Mouse (Mus musculus): ENCODE results near the gene Exoc3l4. TPM values are rescaled to one million over a fixed set of nuclear protein-coding genes. Genes with fewer than 3 reads are reported as not detected.

Exoc3l4 gene
- total RNA-seq, 2 experiments from 2014 or later, result 1.8 to 4.6 TPM

DNA sequence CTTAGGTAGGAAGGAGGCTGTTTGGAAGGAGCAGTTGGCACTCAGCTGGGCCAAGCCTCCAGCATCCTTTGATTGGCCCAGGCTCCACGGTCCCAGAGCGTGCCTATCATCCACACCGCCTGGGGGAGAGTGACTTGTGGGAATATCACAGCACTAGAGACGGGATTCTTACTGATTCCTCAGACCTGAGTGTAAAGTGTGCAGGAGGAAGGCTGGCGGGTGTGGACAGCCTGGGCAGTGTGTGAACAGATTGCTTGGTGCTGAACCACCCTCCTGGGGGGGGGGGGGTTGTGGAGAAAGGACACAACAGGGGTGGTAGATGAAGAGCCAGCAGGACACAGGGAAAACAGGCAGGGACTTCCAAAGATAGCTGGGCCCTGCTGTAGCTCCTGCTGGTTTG is 29.9 kb downstream of the Exoc3l4 start:
- no peak for DNase-seq
- intact Hi-C loops (cut with DNase I), result no loop called here

DNA sequence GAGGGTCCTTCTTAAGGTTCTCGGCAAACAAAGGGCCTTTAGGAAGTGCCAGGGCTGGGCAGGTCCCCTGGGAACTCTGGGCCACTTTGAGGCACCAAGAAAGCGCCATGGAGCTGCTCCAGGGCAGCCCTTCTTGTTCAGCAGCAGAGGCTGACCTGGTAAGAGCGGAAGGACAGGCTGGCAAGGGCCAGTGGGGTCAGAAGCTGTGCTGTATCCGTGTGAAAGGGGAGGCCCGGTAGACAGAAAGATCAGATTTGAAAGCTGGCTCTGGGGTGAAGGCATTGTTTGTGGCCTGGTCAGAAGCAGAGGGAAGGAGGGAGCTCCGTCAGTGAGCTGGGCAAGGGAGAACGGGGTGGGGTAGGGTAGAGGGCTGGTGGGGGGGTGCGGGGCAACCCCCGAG is 30.5 kb downstream of the Exoc3l4 start:
- DNase-seq, result no peak
- intact Hi-C loops (cut with DNase I), result no loop called here

- intact Hi-C loops (cut with DNase I), result no loop called here
Observed at GRCm38 (mm10) chr12:111447898-111448760, 31.3 kb downstream of the Exoc3l4 start.

DNA sequence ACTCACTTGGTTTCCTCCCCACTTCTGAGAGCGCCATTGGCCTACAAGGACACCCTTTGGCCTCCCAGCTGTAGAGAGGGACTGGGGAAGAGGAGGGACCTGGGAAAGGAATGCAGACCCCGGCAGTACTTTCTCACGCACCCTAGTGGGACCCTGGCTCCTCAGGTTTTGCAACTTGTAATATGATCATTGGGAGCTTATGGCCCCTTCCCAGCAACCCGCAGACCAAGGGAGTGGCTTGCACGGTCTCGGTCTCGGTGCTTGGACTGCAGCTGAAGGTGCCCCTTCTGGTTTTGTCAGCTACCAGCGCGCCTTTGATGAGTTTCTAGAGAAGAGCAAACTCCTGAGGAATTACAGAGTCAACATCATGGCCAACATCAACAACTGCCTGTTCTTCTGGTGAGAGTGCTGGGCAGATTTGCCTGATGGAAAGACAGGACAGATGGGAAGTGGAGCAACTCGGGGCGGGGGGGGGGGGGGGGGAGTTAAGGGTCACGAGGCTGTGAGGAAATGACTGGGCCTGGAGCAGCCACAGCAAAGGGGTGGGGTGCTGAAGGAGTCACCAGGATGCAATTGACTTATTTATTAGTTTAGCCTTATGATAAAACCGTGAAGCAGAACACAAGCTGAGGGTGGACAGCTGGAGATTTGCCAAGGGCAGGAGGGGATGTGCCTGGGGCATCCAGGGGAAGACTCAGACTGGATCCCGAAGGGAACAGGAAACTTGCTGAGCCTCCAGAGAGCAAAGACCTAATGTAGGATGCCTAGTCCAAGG is 32.3 kb downstream of the Exoc3l4 start:
- intact Hi-C loops (cut with DNase I), result no loop called here
- DNase-seq, result peak in 1 of 2 experiments; percentile 26

More at GRCm38 (mm10) chr12:111447898-111448760, 31.3 kb downstream of the Exoc3l4 start:
- peak in 1 of 2 experiments; percentile 31 for DNase-seq

GRCm38 (mm10) chr12:111450359-111450758 is 33.5 kb downstream of the Exoc3l4 start:
- DNase-seq, result peak; percentile 68 to 70
- intact Hi-C loops (cut with DNase I), result no loop called here

GRCm38 (mm10) chr12:111451561-111451960 is 34.7 kb downstream of the Exoc3l4 start:
- peak in 1 of 2 experiments; percentile 1 for DNase-seq
- intact Hi-C loops (cut with DNase I), result no loop called here

- intact Hi-C loops (cut with DNase I), result no loop called here
- DNase-seq, result no peak
Observed at GRCm38 (mm10) chr12:111454021-111454420, 37.2 kb downstream of the Exoc3l4 start.

DNA sequence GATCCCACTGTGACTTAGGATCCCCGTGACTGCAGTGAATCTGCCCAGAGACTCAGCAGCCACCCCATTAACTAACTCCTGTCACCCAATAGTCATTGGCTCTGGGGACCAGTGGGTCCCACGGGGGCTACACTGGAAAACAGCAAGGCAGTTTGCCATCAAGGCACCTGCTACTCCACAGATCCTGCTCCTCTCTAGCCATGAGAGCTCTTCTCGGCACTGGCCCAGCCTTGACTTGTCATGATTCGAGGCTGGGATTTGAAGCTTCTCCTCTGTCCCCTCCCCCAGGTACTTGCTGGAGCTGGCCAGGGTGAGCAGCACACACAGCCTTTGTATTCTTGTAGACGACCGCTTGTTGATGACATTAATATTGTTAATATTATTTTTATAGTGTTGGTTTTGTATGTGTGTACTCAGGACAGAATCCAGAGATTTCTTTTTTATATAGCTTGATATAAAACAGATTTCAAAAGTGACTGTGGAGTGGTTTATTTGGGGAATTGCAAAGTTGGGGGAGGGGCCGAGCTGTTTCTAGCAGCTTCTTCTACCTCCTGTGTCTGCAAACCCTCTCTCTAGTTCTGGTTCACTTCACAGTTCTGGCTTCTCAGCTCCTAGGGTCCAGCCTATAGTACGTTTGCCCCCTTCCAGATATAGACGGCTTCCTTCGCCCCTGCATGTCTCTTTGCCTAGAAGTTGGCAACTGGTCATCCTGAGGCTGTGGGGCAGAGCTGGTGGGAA is 37.9 kb downstream of the Exoc3l4 start:
- no peak for DNase-seq
- intact Hi-C loops (cut with DNase I), result no loop called here

- intact Hi-C loops (cut with DNase I), result no loop called here
Observed at GRCm38 (mm10) chr12:111455311-111455846, 38.6 kb downstream of the Exoc3l4 start.

GRCm38 (mm10) chr12:111455860-111456259 is 39.0 kb downstream of the Exoc3l4 start:
- intact Hi-C loops (cut with DNase I), result no loop called here
- DNase-seq, result no peak

More at GRCm38 (mm10) chr12:111455311-111455846, 38.6 kb downstream of the Exoc3l4 start:
- DNase-seq, result peak in 1 of 2 experiments; percentile 61

DNA sequence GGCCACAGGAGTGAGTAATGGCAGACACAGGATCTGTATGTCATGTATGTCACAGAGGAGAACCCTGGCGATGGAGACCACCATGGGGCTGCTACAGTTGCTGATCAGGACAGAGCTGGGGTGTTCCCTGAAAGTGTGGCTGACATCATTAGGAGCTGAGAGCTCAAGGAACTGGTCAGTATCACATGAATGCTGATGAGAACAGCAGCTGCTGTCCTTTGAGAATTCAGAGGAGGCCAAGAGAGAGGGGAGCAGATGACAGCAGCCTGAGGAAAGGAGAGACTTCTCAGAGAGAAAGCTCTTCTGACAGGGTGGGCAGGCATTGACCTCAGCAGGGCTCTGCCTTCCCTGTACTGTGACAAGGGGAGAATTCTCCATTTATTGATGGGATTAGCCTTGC is 40.9 kb downstream of the Exoc3l4 start:
- intact Hi-C loops (cut with DNase I), result no loop called here
- DNase-seq, result no peak

DNA sequence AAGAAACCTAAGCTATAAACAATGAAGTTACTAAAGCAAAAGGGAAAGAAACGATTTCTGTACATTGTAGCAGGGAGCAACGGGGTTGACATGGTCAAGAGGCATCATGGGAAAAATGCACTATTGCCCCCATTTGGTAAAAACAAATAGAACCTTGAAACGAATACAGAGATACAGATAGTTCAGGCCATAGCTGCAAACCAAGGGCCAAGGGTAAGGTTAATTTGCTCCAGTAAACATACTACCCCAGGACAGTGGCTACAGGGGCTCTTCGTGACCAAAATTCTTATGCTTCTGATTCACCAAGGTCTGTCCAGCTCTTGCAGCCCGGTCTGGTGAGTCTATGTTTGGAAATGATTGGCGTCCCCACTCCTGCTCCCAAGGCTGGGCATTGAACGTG is 46.8 kb downstream of the Exoc3l4 start:
- intact Hi-C loops (cut with DNase I), result loop anchor here (5.0 kb wide), 1 partner anchor 39 kb away; no protein-coding TSS in a partner anchor
- DNase-seq, result no peak

DNA sequence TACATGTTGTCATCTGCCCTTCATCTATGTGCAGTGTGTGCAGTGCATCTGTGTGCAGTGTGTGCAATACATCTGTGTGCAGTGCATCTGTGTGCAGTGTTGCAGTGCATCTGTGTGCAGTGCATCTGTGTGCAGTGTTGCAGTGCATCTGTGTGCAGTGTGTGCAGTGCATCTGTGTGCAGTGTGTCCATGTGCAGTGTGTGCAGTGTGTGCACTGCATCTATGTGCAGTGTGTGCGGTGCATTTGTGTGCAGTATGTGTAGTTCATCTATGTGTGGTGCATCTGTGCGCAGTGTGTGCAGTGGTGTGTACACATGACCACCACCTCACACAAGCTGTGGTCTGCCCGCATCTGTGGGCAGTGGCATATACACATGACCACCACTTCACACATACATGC is 49.6 kb downstream of the Exoc3l4 start:
- intact Hi-C loops (cut with DNase I), result no loop called here
- DNase-seq, result no peak

GRCm38 (mm10) chr12:111468206-111468605 is 51.4 kb downstream of the Exoc3l4 start:
- intact Hi-C loops (cut with DNase I), result loop anchor here (2.0 kb wide), 1 partner anchor 43 kb away; no protein-coding TSS in a partner anchor
- no peak for DNase-seq

DNA sequence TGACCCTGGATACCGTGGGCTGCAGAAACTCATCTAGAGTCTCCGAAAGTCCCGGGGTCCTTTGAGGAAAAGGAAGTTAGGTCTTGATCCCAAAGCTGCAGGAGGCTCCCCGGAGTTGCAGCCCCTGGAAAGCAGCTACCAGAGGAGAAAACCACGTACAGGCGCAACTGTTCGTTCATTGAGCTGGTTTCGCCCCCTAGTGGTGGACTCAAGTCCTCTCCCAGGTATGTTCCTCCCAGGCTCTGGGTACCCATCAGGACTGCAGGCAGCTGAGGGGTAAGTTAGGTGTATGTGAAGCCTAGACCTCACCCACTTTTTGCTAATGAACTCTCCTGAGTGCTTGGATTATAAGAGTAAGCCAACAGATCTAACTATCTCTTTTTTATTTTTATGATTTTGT is 52.7 kb downstream of the Exoc3l4 start:
- DNase-seq, result peak; percentile 39 to 57
- intact Hi-C loops (cut with DNase I), result loop anchor here (2.0 kb wide), 1 partner anchor 45 kb away; no protein-coding TSS in a partner anchor

GRCm38 (mm10) chr12:111471119-111471518 is 54.3 kb downstream of the Exoc3l4 start:
- no peak for DNase-seq
- intact Hi-C loops (cut with DNase I), result no loop called here

GRCm38 (mm10) chr12:111471721-111472120 is 54.9 kb downstream of the Exoc3l4 start:
- intact Hi-C loops (cut with DNase I), result no loop called here
- DNase-seq, result no peak

DNA sequence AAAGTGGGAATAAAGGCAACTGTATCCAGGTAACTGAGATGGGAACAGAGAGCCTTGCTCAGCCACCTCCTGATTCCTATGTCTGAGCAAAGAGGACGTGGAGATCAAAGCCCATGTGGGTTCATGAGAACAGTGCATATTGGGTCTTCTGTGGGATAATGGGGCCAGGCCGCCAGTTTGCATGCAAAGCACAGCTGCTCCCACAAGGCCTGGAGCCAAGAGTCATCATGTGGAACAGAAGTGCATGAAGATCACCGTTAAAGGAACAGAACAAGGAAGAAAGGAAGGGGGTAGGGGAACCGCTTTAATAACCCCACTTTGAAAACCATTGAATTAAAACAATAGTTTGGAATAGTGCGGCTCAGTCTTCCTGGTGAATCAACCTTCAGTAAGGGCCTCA is 56.1 kb downstream of the Exoc3l4 start:
- intact Hi-C loops (cut with DNase I), result no loop called here

DNA sequence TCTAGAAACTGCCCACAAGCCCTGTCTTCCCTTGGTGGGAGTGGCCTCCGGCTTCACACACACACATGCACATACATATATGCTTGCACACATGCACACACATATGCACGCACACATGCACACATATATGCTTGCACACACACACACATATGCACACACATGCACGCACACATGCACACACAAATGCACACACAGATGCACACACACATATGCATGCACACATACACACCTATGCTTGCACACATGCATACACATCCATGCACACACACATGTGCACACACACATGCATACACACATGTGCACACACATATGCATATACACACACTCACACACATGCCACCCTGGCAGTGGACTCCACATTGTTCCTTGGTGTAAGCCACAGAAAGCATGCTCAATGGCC is 57.6 kb downstream of the Exoc3l4 start:
- intact Hi-C loops (cut with DNase I), result no loop called here
- DNase-seq, result no peak

More for the DNA sequence above, 56.1 kb downstream of the Exoc3l4 start:
- no peak for DNase-seq
